Mouse (Mus musculus) G1E (cell line): ENCODE results near the gene Fam124a. TPM values are rescaled to one million over a fixed set of nuclear protein-coding genes. Genes with fewer than 3 reads are reported as not detected.
"Not testable (repeated sequence)": the region's sequence is repeated elsewhere in the genome, so short reads cannot be mapped to it uniquely, and the experiment has no call there.

Source experiments
- ATAC-seq: 2 replicates; pipeline ENCODE4 v1.8.0; 2016; ENCODE audit warnings: mild to moderate bottlenecking; ENCODE audit not compliant: insufficient number of reproducible peaks, poor library complexity, low FRiP score, severe bottlenecking; ENCODE audit errors: extremely low read depth
- DNase-seq: peaks from one replicate; pipeline ENCODE4 v3.0.0; 2012; ENCODE audit warnings: low spot score
- H3K27me3 ChIP-seq: 2 replicates; pipeline ENCODE4 v1.6.1; 2012; ENCODE audit warnings: mild to moderate bottlenecking, low read length, inconsistent platforms; ENCODE audit not compliant: insufficient read depth
- H3K36me3 ChIP-seq: replicated peaks from 2 replicates; pipeline ENCODE3; 2012; ENCODE audit warnings: mild to moderate bottlenecking, inconsistent platforms
- H3K4me1 ChIP-seq: 2 replicates; pipeline ENCODE4 v1.6.1; 2012; ENCODE audit warnings: low read depth, low read length, inconsistent platforms, mixed read lengths; ENCODE audit not compliant: insufficient read depth
- H3K4me3 ChIP-seq: 2 replicates; pipeline ENCODE4 v1.5.1; 2012; ENCODE audit warnings: low read depth, mild to moderate bottlenecking, inconsistent platforms, low read length, moderate library complexity, mixed read lengths
- H3K9me3 ChIP-seq: replicated peaks from 2 replicates; pipeline ENCODE4 v1.6.1; 2012; ENCODE audit warnings: inconsistent platforms
- CTCF ChIP-seq: IDR thresholded peaks from 2 replicates; pipeline ENCODE4 v1.5.1; 2012; ENCODE audit warnings: low read depth, low read length, inconsistent platforms, mixed read lengths
- GATA1 ChIP-seq: IDR thresholded peaks from 2 replicates; pipeline ENCODE4 v1.6.1; 2012; ENCODE audit warnings: borderline replicate concordance, low read length, inconsistent platforms, mixed read lengths
- GATA2 ChIP-seq: IDR thresholded peaks from 2 replicates; pipeline ENCODE4 v1.6.1; 2012; ENCODE audit warnings: low read depth, low read length, inconsistent platforms, borderline replicate concordance
- POLR2AphosphoS5 ChIP-seq: IDR thresholded peaks from 2 replicates; pipeline ENCODE4 v1.6.1; 2012; ENCODE audit warnings: low read depth, low read length, inconsistent platforms; ENCODE audit not compliant: insufficient replicate concordance
- TAL1 ChIP-seq: conservative IDR thresholded peaks from 2 replicates; pipeline ENCODE4 v1.6.1; 2012; ENCODE audit warnings: low read depth, low read length, inconsistent platforms, mixed read lengths
- polyA plus RNA-seq: library from polyadenylated mRNA; stranded (reverse); fragments of >175 nt; gene quantifications from 2 replicates; pipeline ENCODE4 v1.2.3, GENCODE M21; 2012
- total RNA-seq, 2 experiments: library from RNA; stranded (forward) in 1 of 2; stranded (reverse) in 1 of 2; fragments of 200-1000 nt in 1 of 2; fragments of >200 nt in 1 of 2; fragmentation: Nextera tagmentation in 1 of 2; gene quantifications; 2 replicates each; pipeline ENCODE4 v1.2.3; 2014 to 2017

Fam124a gene
- total and polyA plus RNA-seq, 3 experiments: 0.05 to 2.0 TPM; not detected in 1

DNA sequence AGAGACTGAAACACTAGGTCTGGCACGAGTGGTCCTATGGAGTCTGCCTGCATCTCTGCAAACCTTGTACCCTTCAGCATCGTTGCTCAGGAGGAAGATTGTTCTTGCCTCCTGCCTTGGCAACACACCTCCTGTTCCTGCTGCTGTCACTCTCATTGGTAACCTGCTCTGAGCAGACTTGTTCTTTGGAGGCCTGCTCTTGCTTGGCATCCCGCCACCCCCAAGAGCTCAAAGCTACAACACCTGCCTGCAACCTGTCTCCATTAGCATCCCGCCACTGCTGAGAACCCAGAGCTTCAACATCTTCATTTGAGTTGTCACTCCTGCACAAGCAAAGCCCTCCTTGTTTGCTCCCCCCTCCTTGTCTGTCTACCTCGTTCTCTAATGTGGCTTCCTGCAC is 72.4 kb downstream of the Fam124a start:
- Histone ChIP-seq H3K27me3 (peaks cover 13% of the 10 kb centered on the region), H3K4me3 (no peak overlapping the region), H3K9me3 (no peaks in the 10 kb centered on the region), H3K36me3 (no peaks in the 10 kb centered on the region), H3K4me1 (no peaks in the 10 kb centered on the region)
- no peak for TF ChIP-seq POLR2AphosphoS5
- TF ChIP-seq CTCF: no peak
- no peak for TF ChIP-seq GATA1
- no peak for TF ChIP-seq GATA2
- TF ChIP-seq TAL1: no peak
- DNase-seq (no peak), ATAC-seq (no peak)

DNA sequence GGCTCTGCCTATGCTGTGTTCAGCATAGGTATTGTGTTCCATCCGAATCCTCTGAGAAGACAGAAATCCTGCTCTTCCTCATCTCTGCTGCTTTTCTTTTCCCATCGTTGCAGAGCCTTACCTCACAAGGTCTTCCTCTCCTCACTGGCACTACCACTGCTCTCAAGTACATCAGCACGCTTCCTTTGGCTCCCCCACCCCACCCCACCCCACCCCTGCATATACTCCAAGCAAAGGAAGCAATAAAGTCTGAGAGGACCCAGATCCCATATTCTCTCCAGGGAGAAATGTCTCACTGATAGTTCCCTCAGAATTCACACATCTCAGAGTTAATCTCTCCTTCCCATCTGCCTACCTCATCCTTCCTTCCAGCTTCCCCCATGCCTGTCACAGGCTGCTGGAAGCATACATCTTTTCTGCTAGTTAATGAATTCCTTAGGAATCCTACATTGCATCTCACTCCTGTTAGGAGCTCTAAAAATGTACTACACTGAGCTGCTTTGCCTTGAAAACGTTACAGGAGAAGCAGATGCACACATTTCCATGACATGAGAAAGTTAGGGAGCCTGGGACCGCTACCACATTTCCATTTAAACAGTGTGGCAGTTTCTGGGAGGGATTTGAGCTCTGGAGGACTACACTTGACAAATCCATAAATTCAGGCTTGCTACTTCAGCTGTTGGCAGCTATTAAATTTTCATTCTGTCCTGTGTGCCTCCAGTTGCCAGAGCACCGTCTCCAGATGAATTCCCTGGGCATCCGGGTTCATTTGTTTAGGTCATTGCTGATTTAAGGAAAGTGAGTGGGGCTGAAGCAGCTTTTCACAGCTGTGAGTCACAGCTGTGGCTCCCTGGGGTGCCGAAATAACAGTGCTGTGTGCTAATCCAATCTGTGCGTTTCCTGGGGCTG is 82.2 kb downstream of the Fam124a start:
- H3K4me1 ChIP-seq: no peaks in the 10 kb centered on the region
- ATAC-seq (no peak), DNase-seq (no peak)
- no peak for TF ChIP-seq CTCF
- TF ChIP-seq GATA1: no peak
- TF ChIP-seq POLR2AphosphoS5: no peak
- TF ChIP-seq GATA2: no peak
- no peak for TF ChIP-seq TAL1
- H3K27me3 ChIP-seq: peaks cover 21% of the 10 kb centered on the region
- H3K36me3 ChIP-seq: no peaks in the 10 kb centered on the region
- H3K9me3 ChIP-seq: no peaks in the 10 kb centered on the region
- no peak overlapping the region for H3K4me3 ChIP-seq

DNA sequence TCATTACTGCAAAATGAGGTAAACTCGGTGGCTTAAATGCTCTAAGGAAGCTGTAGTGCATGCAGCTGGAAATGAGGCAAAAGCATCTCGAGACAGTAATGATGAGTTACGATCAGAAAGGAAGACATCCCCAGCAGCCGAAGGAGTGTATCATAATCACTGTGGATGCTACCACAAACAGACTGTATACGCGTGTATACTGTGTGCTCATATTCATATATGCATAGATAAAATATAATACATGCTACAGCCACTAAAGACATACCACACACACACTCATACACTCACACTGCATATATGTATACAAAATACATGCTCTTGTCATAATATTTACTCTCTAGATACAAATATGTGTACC is 82.8 kb downstream of the Fam124a start:
- no peak for DNase-seq
- TF ChIP-seq GATA2: no peak
- no peak for TF ChIP-seq TAL1
- no peak for TF ChIP-seq CTCF
- no peak for TF ChIP-seq POLR2AphosphoS5
- no peak for TF ChIP-seq GATA1
- H3K36me3 ChIP-seq: no peaks in the 10 kb centered on the region
- no peaks in the 10 kb centered on the region for H3K4me1 ChIP-seq
- H3K27me3 ChIP-seq: peaks cover 21% of the 10 kb centered on the region
- no peaks in the 10 kb centered on the region for H3K9me3 ChIP-seq
- no peak overlapping the region for H3K4me3 ChIP-seq
- no peak for ATAC-seq

DNA sequence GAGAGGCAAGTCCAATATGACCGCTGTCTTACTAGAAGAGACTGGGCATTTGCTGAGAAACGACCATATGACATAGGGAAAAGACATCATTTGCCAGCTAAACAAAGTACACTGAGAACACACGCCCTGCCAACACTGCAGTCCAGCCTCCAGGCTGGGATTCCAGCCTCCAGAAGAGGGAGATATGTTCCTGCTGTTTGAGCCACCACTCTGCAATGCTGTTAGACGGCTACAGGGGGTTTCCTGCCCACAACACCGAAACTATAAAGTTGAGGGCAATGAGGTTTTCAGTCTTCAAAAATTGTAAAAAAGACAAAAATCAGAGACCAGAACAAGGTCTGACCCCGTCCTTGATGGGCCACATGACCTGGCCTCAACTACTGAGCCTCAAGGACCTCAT is 83.6 kb downstream of the Fam124a start:
- Histone ChIP-seq H3K4me1 (no peaks in the 10 kb centered on the region), H3K9me3 (no peaks in the 10 kb centered on the region), H3K27me3 (peaks cover 21% of the 10 kb centered on the region), H3K4me3 (no peak overlapping the region), H3K36me3 (no peaks in the 10 kb centered on the region)
- TF ChIP-seq GATA2: no peak
- TF ChIP-seq CTCF: no peak
- no peak for TF ChIP-seq POLR2AphosphoS5
- TF ChIP-seq TAL1: no peak
- no peak for TF ChIP-seq GATA1
- no peak for ATAC-seq
- DNase-seq: no peak

DNA sequence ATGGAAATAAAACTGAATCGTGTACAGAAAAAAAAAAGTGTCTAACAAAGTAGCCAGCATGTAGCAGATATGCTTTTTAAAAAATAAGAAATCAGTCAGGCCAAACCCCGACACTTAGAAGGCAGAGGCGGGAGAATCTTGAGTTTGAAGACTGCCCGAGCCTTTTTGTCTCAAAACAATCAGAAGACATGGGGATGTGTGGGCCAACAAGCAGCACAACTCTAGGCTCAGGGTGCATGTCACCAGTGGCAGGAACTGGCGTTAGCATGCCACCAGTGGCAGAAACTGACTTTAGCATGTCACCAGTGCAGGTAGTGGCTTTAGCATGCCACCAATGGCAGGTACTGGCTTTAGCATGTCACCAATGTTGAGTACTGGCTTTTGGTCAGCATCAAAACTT is 84.0 kb downstream of the Fam124a start:
- no peak for TF ChIP-seq CTCF
- ATAC-seq: no peak
- Histone ChIP-seq H3K36me3 (no peaks in the 10 kb centered on the region), H3K4me3 (no peak overlapping the region), H3K4me1 (no peaks in the 10 kb centered on the region), H3K9me3 (no peaks in the 10 kb centered on the region), H3K27me3 (peaks cover 17% of the 10 kb centered on the region)
- no peak for DNase-seq

DNA sequence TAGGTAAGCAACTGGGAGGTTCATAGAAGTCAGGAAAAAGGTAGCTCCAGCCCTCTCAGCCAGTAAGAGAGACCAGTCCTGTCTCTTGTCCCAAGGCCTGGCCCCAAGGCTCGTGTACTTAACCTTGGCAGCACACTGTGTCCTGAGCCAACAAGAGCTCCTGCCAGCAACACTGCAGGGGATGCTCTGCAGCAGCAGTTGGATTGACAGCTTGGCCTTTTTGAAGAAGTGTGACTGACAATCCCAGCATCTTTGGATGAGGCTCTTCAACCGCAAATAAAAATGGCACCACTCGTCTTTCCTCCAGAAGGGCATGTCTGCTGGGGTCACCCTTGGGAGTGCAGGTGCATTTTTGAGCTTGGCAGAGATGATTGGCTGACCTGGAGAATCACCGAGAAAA is 84.9 kb downstream of the Fam124a start:
- Histone ChIP-seq H3K9me3 (no peaks in the 10 kb centered on the region), H3K4me1 (no peaks in the 10 kb centered on the region), H3K36me3 (no peaks in the 10 kb centered on the region), H3K4me3 (no peak overlapping the region), H3K27me3 (peaks cover 15% of the 10 kb centered on the region)
- ATAC-seq (no peak), DNase-seq (no peak)
- TF ChIP-seq TAL1 (no peak), CTCF (no peak), GATA1 (no peak), POLR2AphosphoS5 (no peak), GATA2 (no peak)

DNA sequence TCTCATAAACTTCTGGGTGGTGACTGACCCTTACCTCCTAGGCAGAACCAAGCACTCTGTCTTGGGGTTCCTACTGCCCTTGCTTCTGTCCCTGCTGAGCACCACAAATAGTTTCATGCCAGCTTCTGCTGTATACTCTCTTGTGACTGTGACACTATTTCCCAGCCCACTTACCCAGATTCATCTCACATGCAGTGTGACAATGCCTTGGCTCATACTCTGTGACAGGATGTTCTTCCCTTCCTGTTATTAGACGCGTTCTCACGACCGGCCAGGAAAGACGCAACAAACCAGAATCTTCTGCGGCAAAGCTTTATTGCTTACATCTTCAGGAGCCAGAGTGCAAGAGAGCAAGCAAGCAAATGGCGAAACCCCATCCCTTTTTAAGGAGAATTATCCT is 86.8 kb downstream of the Fam124a start:
- H3K4me3 ChIP-seq, DNase-seq, ATAC-seq, H3K4me1 ChIP-seq, H3K36me3 ChIP-seq, H3K9me3 ChIP-seq: not testable (repeated sequence)
- H3K27me3 ChIP-seq: peaks cover 15% of the 10 kb centered on the region
